Mouse (Mus musculus) heart, adult 2 months (tissue): ENCODE results near the gene Rpl18. TPM values are rescaled to one million over a fixed set of nuclear protein-coding genes. Genes with fewer than 3 reads are reported as not detected.

Experiments used
- DNase-seq, 2 experiments: peaks; one replicate each; pipeline ENCODE4 v3.0.0; 2021
- H3K27ac ChIP-seq: fragments of 200-600 bp; 2 replicates; pipeline ENCODE4 v1.8.1; 2022
- H3K27me3 ChIP-seq: fragments of 200-500 bp; 2 replicates; pipeline ENCODE4 v1.6.1; 2012; ENCODE audit warnings: mild to moderate bottlenecking, low read length, inconsistent platforms, mixed read lengths; ENCODE audit not compliant: control insufficient read depth, insufficient read depth
- H3K36me3 ChIP-seq: fragments of 200-500 bp; 2 replicates; pipeline ENCODE4 v1.6.1; 2012; ENCODE audit warnings: low read length, inconsistent platforms; ENCODE audit not compliant: control insufficient read depth, insufficient read depth
- H3K4me1 ChIP-seq: fragments of 200-500 bp; 2 replicates; pipeline ENCODE4 v1.6.1; 2011; ENCODE audit warnings: low read length; ENCODE audit not compliant: control insufficient read depth, insufficient read depth
- H3K4me3 ChIP-seq: fragments of 200-600 bp; 2 replicates; pipeline ENCODE4 v1.8.1; 2022
- H3K79me2 ChIP-seq: fragments of 200-500 bp; replicated peaks from 2 replicates; pipeline ENCODE4 v1.6.1; 2012; ENCODE audit warnings: mild to moderate bottlenecking, inconsistent platforms, low read length, moderate library complexity, mixed read lengths; ENCODE audit not compliant: control insufficient read depth, insufficient read depth
- H3K9ac ChIP-seq: fragments of 200-500 bp; 2 replicates; pipeline ENCODE4 v1.6.1; 2012; ENCODE audit warnings: low read depth, mild to moderate bottlenecking, control low read depth, inconsistent platforms, low read length, mixed read lengths
- CTCF ChIP-seq: fragments of 200-600 bp; IDR thresholded peaks from 2 replicates; pipeline ENCODE4 v1.8.1; 2022; ENCODE audit warnings: antibody characterized with exemption, mild to moderate bottlenecking, moderate library complexity
- EP300 ChIP-seq: fragments of 200-500 bp; IDR thresholded peaks from 2 replicates; pipeline ENCODE4 v1.6.1; 2011; ENCODE audit warnings: low read depth, low read length, control low read depth; ENCODE audit not compliant: insufficient read depth
- POLR2A ChIP-seq: fragments of 200-500 bp; IDR thresholded peaks from 2 replicates; pipeline ENCODE4 v1.6.1; 2011; ENCODE audit warnings: mild to moderate bottlenecking, low read depth, low read length, control low read depth; ENCODE audit not compliant: insufficient read depth
- WGBS: fragments of 180-500 bp; shearing (Covaris S2); methylation state at CpG from one replicate; pipeline ENCODE4 v1.1.7; 2018; 5-methylcytosine and 5-hydroxymethylcytosine counted together
- intact Hi-C: fragments of 180-260 bp; cut with DNase I; formaldehyde crosslinking; loops from one replicate; pipeline ENCODE4 v1.15.1; 2025
- polyA plus RNA-seq: library from polyadenylated mRNA; depleted of rRNA; stranded (reverse); fragments of >200 nt; gene quantifications from 2 replicates; pipeline ENCODE4 v1.2.3, GENCODE M21; 2012
- total RNA-seq, 2 experiments: library from RNA; stranded (reverse); gene quantifications; 2 replicates each; pipeline ENCODE4 v1.2.3; 2021

The Rpl18 gene
- total and polyA plus RNA-seq, 3 experiments = 496 to 697 (median 617) TPM

- H3K4me3 ChIP-seq = no peak overlapping the region
- no peak for TF ChIP-seq EP300
- no peak for TF ChIP-seq CTCF
- no peak for TF ChIP-seq POLR2A
- intact Hi-C loops = loop anchor here (1.0 to 2.0 kb wide), 3 partner anchors 61 to 269 kb away; no protein-coding TSS in a partner anchor
- 69% methylated on average over 10 of the region's 10 CpGs for WGBS
- H3K9ac ChIP-seq = no peak overlapping the region
- no peak overlapping the region for H3K27ac ChIP-seq
- H3K4me1 ChIP-seq = no peaks in the 10 kb centered on the region
- no peaks in the 10 kb centered on the region for H3K79me2 ChIP-seq
- DNase-seq = no peak
- no peaks in the 10 kb centered on the region for H3K36me3 ChIP-seq
- H3K27me3 ChIP-seq = no peaks in the 10 kb centered on the region
Measured at GRCm38 (mm10) chr7:45739820-45740219, 24.6 kb downstream of the Rpl18 start.

- WGBS = 83% methylated on average over 12 of the region's 12 CpGs
- Histone ChIP-seq H3K27me3 (no peaks in the 10 kb centered on the region), H3K27ac (no peak overlapping the region), H3K36me3 (no peaks in the 10 kb centered on the region), H3K4me1 (no peaks in the 10 kb centered on the region), H3K9ac (no peak overlapping the region), H3K79me2 (no peaks in the 10 kb centered on the region), H3K4me3 (no peak overlapping the region)
- no peak for DNase-seq
- intact Hi-C loops = no loop called here
- no peak for TF ChIP-seq EP300
- no peak for TF ChIP-seq POLR2A
- TF ChIP-seq CTCF = no peak
Measured at GRCm38 (mm10) chr7:45741308-45741707, 26.1 kb downstream of the Rpl18 start.

- H3K36me3 ChIP-seq = no peaks in the 10 kb centered on the region
- H3K27me3 ChIP-seq = no peaks in the 10 kb centered on the region
- DNase-seq = no peak
- no peak overlapping the region for H3K9ac ChIP-seq
- intact Hi-C loops = no loop called here
- TF ChIP-seq POLR2A (0 out of 2 replicates have a peak, but pooled peaks have one; percentile 49), EP300 (no peak), CTCF (no peak)
- no peaks in the 10 kb centered on the region for H3K79me2 ChIP-seq
- no peak overlapping the region for H3K27ac ChIP-seq
- no peak overlapping the region for H3K4me3 ChIP-seq
- no peaks in the 10 kb centered on the region for H3K4me1 ChIP-seq
- WGBS = 46% methylated on average over 11 of the region's 11 CpGs
Measured at GRCm38 (mm10) chr7:45741777-45742176, 26.5 kb downstream of the Rpl18 start.

DNA sequence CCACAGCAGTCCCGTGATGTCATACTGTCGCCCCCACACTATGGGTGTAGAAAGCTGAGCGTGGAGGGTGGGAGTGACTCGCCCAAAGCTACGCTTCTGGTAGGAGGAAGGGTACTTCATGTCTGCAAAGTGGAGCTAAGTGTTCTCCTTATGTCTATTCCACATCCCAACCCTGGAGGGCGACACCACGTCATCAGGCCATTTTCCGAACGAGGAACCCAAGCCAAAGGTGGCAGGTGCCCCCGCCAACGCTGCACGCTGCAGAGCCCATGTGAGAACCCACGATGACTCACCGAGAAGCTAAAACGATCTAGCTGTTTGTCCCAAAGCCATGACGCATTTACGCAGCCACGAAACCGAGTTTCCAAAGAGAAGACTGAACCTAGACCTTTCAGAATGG is 27.1 kb downstream of the Rpl18 start:
- Histone ChIP-seq H3K4me1 (no peaks in the 10 kb centered on the region), H3K9ac (no peak overlapping the region), H3K36me3 (no peaks in the 10 kb centered on the region), H3K4me3 (no peak overlapping the region), H3K27ac (no peak overlapping the region), H3K27me3 (no peaks in the 10 kb centered on the region), H3K79me2 (no peaks in the 10 kb centered on the region)
- intact Hi-C loops = no loop called here
- TF ChIP-seq CTCF (no peak), POLR2A (no peak), EP300 (no peak)
- no peak for DNase-seq
- 30% methylated on average over 19 of the region's 19 CpGs for WGBS

DNA sequence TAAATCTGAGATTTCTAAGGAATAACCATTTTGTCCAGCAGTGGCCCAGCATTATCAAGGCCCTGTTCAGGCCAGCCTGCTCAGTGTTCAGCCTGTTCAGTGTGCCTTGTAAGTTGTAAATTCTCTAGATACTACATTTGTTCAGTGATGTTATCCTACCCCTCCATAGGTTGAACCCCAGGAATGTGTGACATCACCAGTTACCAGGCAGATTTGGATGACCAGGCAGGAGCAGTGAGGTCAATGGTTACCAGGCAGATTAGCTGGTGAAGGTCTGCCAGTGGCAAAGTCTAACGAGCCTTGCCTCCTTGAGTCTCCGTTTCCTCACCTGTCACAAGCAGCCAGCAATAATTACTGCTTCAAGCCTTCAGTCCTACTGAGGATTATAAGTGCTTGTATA is 29.1 kb downstream of the Rpl18 start:
- no peaks in the 10 kb centered on the region for H3K36me3 ChIP-seq
- intact Hi-C loops = no loop called here
- DNase-seq = peak in 1 of 2 experiments; percentile 33

GRCm38 (mm10) chr7:45746518-45746917 is 31.3 kb downstream of the Rpl18 start:
- Histone ChIP-seq H3K27me3 (no peaks in the 10 kb centered on the region), H3K9ac (no peak overlapping the region), H3K79me2 (no peaks in the 10 kb centered on the region), H3K4me3 (no peak overlapping the region), H3K27ac (no peak overlapping the region), H3K36me3 (no peaks in the 10 kb centered on the region), H3K4me1 (peaks cover 2% of the 10 kb centered on the region; the same call in 1 of the 2 replicates)
- no peak for DNase-seq
- 59% methylated on average over 6 of the region's 6 CpGs for WGBS
- TF ChIP-seq CTCF = peak; percentile 54
- TF ChIP-seq EP300 = no peak
- no peak for TF ChIP-seq POLR2A
- intact Hi-C loops = no loop called here

More for the DNA sequence above, 29.1 kb downstream of the Rpl18 start:
- 60% methylated on average over 2 of the region's 2 CpGs for WGBS
- no peaks in the 10 kb centered on the region for H3K79me2 ChIP-seq
- H3K27ac ChIP-seq = no peak overlapping the region
- peaks cover 2% of the 10 kb centered on the region; the same call in 1 of the 2 replicates for H3K4me1 ChIP-seq
- no peak overlapping the region for H3K4me3 ChIP-seq
- H3K27me3 ChIP-seq = no peaks in the 10 kb centered on the region
- no peak for TF ChIP-seq EP300
- TF ChIP-seq POLR2A = no peak
- no peak for TF ChIP-seq CTCF
- H3K9ac ChIP-seq = no peak overlapping the region
